Mouse (Mus musculus) gastrocnemius, postnatal 14 days (tissue): ENCODE measurements around the gene Srsf3. TPM values are rescaled to one million over a fixed set of nuclear protein-coding genes. Genes with fewer than 3 reads are reported as not detected.
"Not testable (repeated sequence)": the region's sequence is repeated elsewhere in the genome, so short reads cannot be mapped to it uniquely, and the experiment has no call there.

Experiments used
- DNase-seq: peaks from one replicate; pipeline ENCODE4 v3.0.0; 2021; ENCODE audit warnings: mixed read lengths
- intact Hi-C: fragments of 180-260 bp; cut with DNase I; formaldehyde crosslinking; loops from one replicate; pipeline ENCODE4 v1.15.1; 2025; ENCODE audit warnings: low total_unique reads
- total RNA-seq, 2 experiments: library from RNA; stranded (reverse); gene quantifications; 2 replicates each; pipeline ENCODE4 v1.2.3; 2021

Gene Srsf3
- total RNA-seq, 2 experiments from 2014 or later: 50.7 to 52.3 TPM

GRCm38 (mm10) chr17:29057361-29057890, 25.0 kb downstream of the Srsf3 start:
- DNase-seq: no peak
- intact Hi-C loops: no loop called here

DNA sequence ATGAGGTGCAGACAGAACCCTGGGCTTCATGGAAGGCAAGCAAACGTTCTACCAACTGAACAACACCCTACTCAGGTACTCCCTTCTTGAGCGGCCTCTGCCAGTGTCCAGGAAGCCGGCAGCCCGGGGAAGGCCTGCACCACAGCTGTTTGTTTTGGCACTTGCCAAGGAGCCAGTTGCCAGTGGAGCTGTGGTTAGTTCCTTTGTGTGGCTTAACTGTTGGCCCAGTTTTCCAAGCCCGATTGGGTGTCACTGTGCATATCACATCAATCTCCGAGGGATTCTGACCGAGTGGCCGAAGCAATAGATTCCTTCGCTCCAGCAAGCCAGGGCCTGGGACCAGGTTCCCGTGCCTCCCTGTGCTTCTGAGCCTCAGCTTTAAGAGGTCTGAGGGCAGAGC, 25.5 kb downstream of the Srsf3 start:
- intact Hi-C loops: no loop called here
- DNase-seq: peak; percentile 78

GRCm38 (mm10) chr17:29058487-29058886, 26.1 kb downstream of the Srsf3 start:
- intact Hi-C loops: no loop called here
- no peak for DNase-seq

- no peak for DNase-seq
- intact Hi-C loops: no loop called here
Observed at GRCm38 (mm10) chr17:29059581-29059980, 27.2 kb downstream of the Srsf3 start.

DNA sequence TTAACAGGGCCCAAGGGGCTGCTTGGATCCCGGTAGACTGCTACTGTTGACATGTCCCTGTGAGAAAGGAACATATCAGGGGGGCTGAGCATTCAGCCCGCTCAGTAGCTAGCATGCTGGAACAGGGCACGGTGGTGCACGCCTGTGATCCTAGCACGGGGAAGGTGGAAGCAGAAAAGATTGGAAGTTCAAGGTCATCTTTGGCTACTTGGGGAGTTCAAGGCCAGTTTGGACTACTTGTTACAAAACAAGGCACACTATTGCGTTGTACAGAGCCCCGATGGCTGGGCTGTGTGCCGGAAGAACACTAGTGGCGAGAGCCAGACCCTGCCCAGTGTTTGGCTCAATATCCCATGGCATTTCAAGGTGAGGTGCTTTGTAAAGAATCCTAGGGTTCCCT, 28.5 kb downstream of the Srsf3 start:
- DNase-seq: no peak

GRCm38 (mm10) chr17:29062119-29063035, 29.9 kb downstream of the Srsf3 start:
- DNase-seq: peak; percentile 65
- intact Hi-C loops: no loop called here

More for the DNA sequence above, 28.5 kb downstream of the Srsf3 start:
- intact Hi-C loops: no loop called here

- DNase-seq: no peak
- intact Hi-C loops: no loop called here
Observed at GRCm38 (mm10) chr17:29063121-29063987, 30.9 kb downstream of the Srsf3 start.

GRCm38 (mm10) chr17:29063988-29064285, 31.5 kb downstream of the Srsf3 start:
- intact Hi-C loops: no loop called here

GRCm38 (mm10) chr17:29065245-29065940, 33.0 kb downstream of the Srsf3 start:
- intact Hi-C loops: no loop called here
- no peak for DNase-seq

More at GRCm38 (mm10) chr17:29063988-29064285, 31.5 kb downstream of the Srsf3 start:
- DNase-seq: no peak

DNA sequence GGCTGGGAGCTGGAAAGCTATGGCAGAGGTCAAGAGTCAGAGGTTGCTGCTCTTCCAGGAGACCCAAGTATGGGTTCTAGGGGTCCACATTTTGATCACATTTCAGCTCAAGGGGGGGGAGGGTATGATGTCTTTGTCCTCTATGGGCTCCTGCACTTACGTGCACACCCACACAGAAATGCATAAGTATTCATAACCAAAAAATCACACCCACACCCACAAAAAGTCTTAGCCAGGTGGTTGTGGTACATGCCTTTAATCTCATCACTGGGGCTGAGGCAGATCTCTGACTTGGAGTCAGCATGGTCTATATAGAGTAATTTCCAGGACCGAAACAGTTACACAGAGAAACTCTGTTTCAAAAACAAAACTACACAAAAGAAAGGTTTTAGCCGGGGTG, 33.5 kb downstream of the Srsf3 start:
- DNase-seq: no peak
- intact Hi-C loops: no loop called here

DNA sequence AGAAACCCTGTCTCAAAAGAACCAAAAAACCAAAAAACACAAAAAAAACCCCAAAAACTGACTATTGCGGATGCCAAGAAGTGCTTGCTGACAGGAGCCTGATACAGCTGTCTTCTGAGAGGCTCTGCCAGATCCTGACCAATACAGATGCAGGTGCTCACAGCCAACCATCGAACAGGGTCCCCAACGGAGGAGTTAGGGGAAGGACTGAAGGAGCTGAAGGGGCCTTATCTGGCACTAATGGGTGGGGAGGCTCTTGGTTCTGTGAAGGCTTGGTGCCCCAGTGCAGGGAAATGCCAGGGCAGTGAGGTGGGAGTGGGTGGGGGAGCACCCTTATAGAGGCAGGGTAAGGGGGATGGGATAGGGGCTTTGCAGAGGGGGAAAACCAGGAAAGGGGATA, 35.0 kb downstream of the Srsf3 start:
- intact Hi-C loops, DNase-seq: not testable (repeated sequence)

GRCm38 (mm10) chr17:29067847-29068246, 35.4 kb downstream of the Srsf3 start:
- no peak for DNase-seq
- intact Hi-C loops: no loop called here

- intact Hi-C loops: no loop called here
Observed at GRCm38 (mm10) chr17:29069063-29069462, 36.6 kb downstream of the Srsf3 start.

DNA sequence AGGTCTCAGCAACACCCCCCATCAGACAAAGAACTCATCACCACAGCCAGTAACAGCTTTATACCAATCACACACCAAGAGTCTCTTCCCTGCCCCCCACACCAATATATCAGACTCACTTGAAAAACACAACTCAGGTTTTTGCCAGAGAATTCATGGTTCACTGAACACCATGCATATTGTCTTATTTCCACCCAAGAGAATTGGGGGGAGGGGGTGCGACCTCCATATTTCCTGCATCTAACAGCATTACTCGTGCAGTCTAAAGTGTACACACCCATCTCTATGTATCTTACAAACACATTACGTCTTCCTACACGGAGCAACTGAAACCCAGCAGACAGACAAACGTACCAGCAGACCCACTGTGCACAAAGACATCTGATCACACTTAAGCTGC, 39.4 kb downstream of the Srsf3 start:
- DNase-seq: no peak
- intact Hi-C loops: no loop called here

More at GRCm38 (mm10) chr17:29069063-29069462, 36.6 kb downstream of the Srsf3 start:
- DNase-seq: no peak

DNA sequence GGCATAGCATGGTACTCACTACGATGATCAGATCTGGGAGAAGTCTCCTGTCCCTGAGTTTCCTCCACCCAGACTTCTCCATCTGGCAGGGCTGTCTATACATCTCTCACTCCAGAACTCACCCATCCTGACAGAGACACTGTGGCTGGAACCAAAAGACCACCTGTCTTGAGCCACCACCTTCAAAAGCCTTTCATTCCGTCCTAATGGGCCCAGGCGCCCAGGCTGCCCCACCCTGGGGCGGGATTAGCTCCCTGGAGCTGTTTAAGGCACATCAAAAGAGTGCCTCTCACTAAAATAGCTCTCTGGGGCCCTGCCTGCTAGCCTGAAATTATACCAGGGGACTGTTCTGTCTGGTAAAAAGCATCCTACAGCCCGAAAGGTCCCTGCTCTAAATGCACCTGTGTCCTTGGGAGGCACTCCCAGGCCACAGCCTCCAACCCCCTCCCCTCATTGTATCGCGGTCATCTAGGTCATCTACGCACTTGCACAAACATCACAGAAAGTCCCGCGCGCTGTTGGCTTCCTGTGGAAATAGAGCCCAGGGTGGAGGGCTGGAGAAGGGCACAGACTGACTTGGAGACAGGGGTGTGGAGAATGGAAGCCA, 40.4 kb downstream of the Srsf3 start:
- DNase-seq: no peak
- intact Hi-C loops: no loop called here

- DNase-seq: no peak
- intact Hi-C loops: no loop called here
Observed at GRCm38 (mm10) chr17:29073313-29073712, 40.9 kb downstream of the Srsf3 start.

DNA sequence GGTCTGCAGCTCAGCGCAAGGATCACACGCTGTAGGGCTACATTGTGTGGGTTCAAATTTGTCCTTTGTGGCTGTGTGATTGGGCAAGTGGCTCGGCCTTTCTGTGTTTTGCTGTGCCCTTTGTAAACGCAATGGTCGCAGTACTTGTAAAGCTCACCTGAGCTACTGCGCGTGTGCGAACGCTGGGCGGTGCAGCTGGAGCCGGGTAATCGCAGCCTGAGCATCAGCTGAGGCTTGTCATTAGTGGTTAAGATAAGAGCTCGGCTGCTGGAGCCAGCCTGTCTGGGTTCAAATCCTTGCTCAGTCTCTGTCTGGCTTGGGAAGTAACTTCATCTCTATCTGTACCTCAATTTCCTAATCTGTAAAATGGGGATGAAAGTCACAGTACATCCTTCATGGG, 41.7 kb downstream of the Srsf3 start:
- intact Hi-C loops: no loop called here
- DNase-seq: no peak

DNA sequence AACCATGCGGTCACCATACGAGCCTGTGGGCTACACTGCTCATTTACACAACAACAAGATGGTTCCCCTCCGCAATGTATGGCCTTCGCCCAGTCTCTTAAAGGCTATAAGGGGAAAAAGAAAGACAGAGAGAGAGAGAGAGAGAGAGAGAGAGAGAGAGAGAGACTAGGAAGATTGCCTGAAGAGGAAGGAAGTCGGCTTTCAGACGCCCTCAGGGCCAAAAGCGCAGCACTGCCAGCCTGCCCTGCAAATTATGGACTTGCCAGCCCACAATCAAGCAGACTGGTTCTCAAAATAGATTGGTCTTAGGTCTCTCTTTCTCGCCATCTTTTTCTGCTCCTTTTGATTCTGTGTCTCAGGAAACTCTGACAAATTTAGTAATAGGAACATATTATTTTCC, 43.8 kb downstream of the Srsf3 start:
- intact Hi-C loops: no loop called here
- no peak for DNase-seq

- peak; percentile 67 for DNase-seq
- intact Hi-C loops: no loop called here
Observed at GRCm38 (mm10) chr17:29077786-29078509, 45.5 kb downstream of the Srsf3 start.
